Mouse (Mus musculus) liver, embryonic 14.5 days (tissue): Measurements from ENCODE around the gene Lasp1.

ENCODE experiments used
- CTCF ChIP-seq: IDR thresholded peaks from 2 replicates; pipeline ENCODE4 v1.5.1; 2016; ENCODE audit warnings: antibody characterized with exemption, low read depth, control low read depth
- EP300 ChIP-seq: IDR thresholded peaks from 2 replicates; pipeline ENCODE4 v1.6.1; 2016; ENCODE audit warnings: antibody characterized with exemption, low read depth

GRCm38 (mm10) chr11:97825971-97826370, 27.2 kb downstream of the Lasp1 start:
- TF ChIP-seq EP300 (no peak), CTCF (no peak)
